ENCODE assay signal across 11 mouse cellular contexts in genomic region chr7:139103960-139104381, GRCm38 (mm10). TPM values are rescaled to one million over a fixed set of nuclear protein-coding genes. Genes with fewer than 3 reads are reported as not detected.
DNase-seq lines count a peak whose midpoint lies in the region; ATAC-seq and TF ChIP-seq lines count a peak whose summit lies in the region.
"Had no signal": no experiment of that assay in that cellular context is flagged by ENCODE, and none has a peak within 500 bp of the region (broad histone marks: within the 10 kb centered on the region; RNA-seq: fewer than 3 reads in every experiment).

No protein-coding gene starts in this region.

- 54% methylated on average over 10 of the region's 10 CpGs for WGBS in lung, embryonic 14.5 days
- WGBS in hindbrain, embryonic 13.5 days = 51% methylated on average over 10 of the region's 10 CpGs
- 55% methylated on average over 10 of the region's 10 CpGs for WGBS in intestine, embryonic 15.5 days
- WGBS in kidney, embryonic 15.5 days = 60% methylated on average over 10 of the region's 10 CpGs

- ATAC-seq in lung, embryonic 14.5 days (ENCODE audit: insufficient read depth) = 0 out of 2 replicates have a peak, but pooled peaks have one; percentile 38
- ATAC-seq in hindbrain, embryonic 13.5 days (ENCODE audit: low FRiP score) = peak; percentile 29; the same call in 1 of the 2 replicates
- no peak for ATAC-seq in intestine, embryonic 15.5 days
- ATAC-seq in kidney, embryonic 15.5 days (replicated peaks; ENCODE audit: low FRiP score) = no peak

- no peaks in the 10 kb centered on the region for H3K4me1 ChIP-seq in lung, embryonic 14.5 days (ENCODE audit: insufficient read depth)
- peaks cover 9% of the 10 kb centered on the region; the same call in 1 of the 2 replicates for H3K4me1 ChIP-seq in hindbrain, embryonic 13.5 days (replicated peaks)
- no peaks in the 10 kb centered on the region for H3K4me1 ChIP-seq in intestine, embryonic 15.5 days (replicated peaks)
- no peaks in the 10 kb centered on the region for H3K4me1 ChIP-seq in kidney, embryonic 15.5 days
- H3K4me1 ChIP-seq: liver, embryonic 15.5 days had no signal

- TF ChIP-seq CTCF in lung, embryonic 14.5 days (IDR thresholded peaks at IDR 0.05; ENCODE audit: low read depth) = peak; percentile 28; the same call in 1 of the 2 replicates

- H3K9me3 ChIP-seq in lung, embryonic 14.5 days (ENCODE audit: low read depth, low read length) = no peaks in the 10 kb centered on the region
- no peaks in the 10 kb centered on the region for H3K9me3 ChIP-seq in hindbrain, embryonic 13.5 days
- H3K9me3 ChIP-seq in intestine, embryonic 15.5 days = no peaks in the 10 kb centered on the region
- H3K9me3 ChIP-seq in kidney, embryonic 15.5 days (replicated peaks) = no peaks in the 10 kb centered on the region
- H3K9me3 ChIP-seq: liver, embryonic 15.5 days had no signal

- H3K4me3 ChIP-seq in lung, embryonic 14.5 days (ENCODE audit: low read depth, low read length) = no peak overlapping the region
- H3K4me3 ChIP-seq in hindbrain, embryonic 13.5 days = no peak overlapping the region
- no peak overlapping the region for H3K4me3 ChIP-seq in intestine, embryonic 15.5 days (replicated peaks)
- no peak overlapping the region for H3K4me3 ChIP-seq in kidney, embryonic 15.5 days (replicated peaks)
- H3K4me3 ChIP-seq: liver, embryonic 15.5 days had no signal

- H3K27ac ChIP-seq in lung, embryonic 14.5 days (ENCODE audit: low read depth) = no peak overlapping the region
- H3K27ac ChIP-seq in hindbrain, embryonic 13.5 days = peak overlapping the region; percentile 48; the same call in 1 of the 2 replicates
- H3K27ac ChIP-seq in intestine, embryonic 15.5 days = no peak overlapping the region
- no peak overlapping the region for H3K27ac ChIP-seq in kidney, embryonic 15.5 days
- H3K27ac ChIP-seq: liver, embryonic 15.5 days had no signal

- H3K4me2 ChIP-seq in lung, embryonic 14.5 days = no peak overlapping the region
- no peak overlapping the region for H3K4me2 ChIP-seq in hindbrain, embryonic 13.5 days
- H3K4me2 ChIP-seq in intestine, embryonic 15.5 days (replicated peaks) = no peak overlapping the region
- H3K4me2 ChIP-seq in kidney, embryonic 15.5 days = no peak overlapping the region
- H3K4me2 ChIP-seq: liver, embryonic 15.5 days had no signal

- H3K27me3 ChIP-seq in lung, embryonic 14.5 days (ENCODE audit: insufficient read depth, low read length) = no peaks in the 10 kb centered on the region
- no peaks in the 10 kb centered on the region for H3K27me3 ChIP-seq in hindbrain, embryonic 13.5 days
- no peaks in the 10 kb centered on the region for H3K27me3 ChIP-seq in intestine, embryonic 15.5 days (replicated peaks)
- H3K27me3 ChIP-seq in kidney, embryonic 15.5 days = no peaks in the 10 kb centered on the region
- H3K27me3 ChIP-seq: liver, embryonic 15.5 days had no signal

- peak; percentile 62 for DNase-seq in embryo, embryonic 10 days (ENCODE audit: low spot score)
- no peak for DNase-seq in embryo, embryonic 9.5 days (ENCODE audit: extremely low spot score)
- no peak for DNase-seq in lung, embryonic 14.5 days
- no peak for DNase-seq in lung, postnatal 10 days
- peak; percentile 74 for DNase-seq in retina, postnatal 1 day
- DNase-seq: kidney, adult 18-20 months; thymus, postnatal 4 days had no signal

- no peaks in the 10 kb centered on the region for H3K36me3 ChIP-seq in lung, embryonic 14.5 days (ENCODE audit: insufficient read depth)
- peaks cover 37% of the 10 kb centered on the region for H3K36me3 ChIP-seq in hindbrain, embryonic 13.5 days
- no peaks in the 10 kb centered on the region for H3K36me3 ChIP-seq in intestine, embryonic 15.5 days
- H3K36me3 ChIP-seq in kidney, embryonic 15.5 days = no peaks in the 10 kb centered on the region
- H3K36me3 ChIP-seq: liver, embryonic 15.5 days had no signal

- no peak overlapping the region for H3K9ac ChIP-seq in lung, embryonic 14.5 days
- H3K9ac ChIP-seq in hindbrain, embryonic 13.5 days = no peak overlapping the region
- no peak overlapping the region for H3K9ac ChIP-seq in intestine, embryonic 15.5 days
- no peak overlapping the region for H3K9ac ChIP-seq in kidney, embryonic 15.5 days
- H3K9ac ChIP-seq: liver, embryonic 15.5 days had no signal

RNA-seq across cellular contexts. Expression of gene Dpysl4, which starts 18.2 kb away (rescaled TPM):
- polyA plus RNA-seq in lung, embryonic 14.5 days (2014; fragmentation: Nextera tagmentation; extraction: Ambion mirVana) = 10.2 and 10.7 TPM in 2 replicates
- 265 and 280 TPM in 2 replicates for polyA plus RNA-seq in hindbrain, embryonic 13.5 days (2015; fragmentation: Nextera tagmentation; extraction: Ambion mirVana)
- polyA plus RNA-seq in intestine, embryonic 15.5 days (2015; fragmentation: Nextera tagmentation; extraction: Ambion mirVana) = 12.7 and 15.6 TPM in 2 replicates
- 14.6 and 17.6 TPM in 2 replicates for polyA plus RNA-seq in kidney, embryonic 15.5 days (2015; fragmentation: Nextera tagmentation; extraction: Ambion mirVana)

Comparison
In these comparisons a context has a peak if more than half of its experiments do, and no peak if none do; other contexts are left out.
1. DNase-seq: peak in embryo, embryonic 10 days (single experiment) and retina, postnatal 1 day (single experiment); none in embryo, embryonic 9.5 days (single experiment), lung, embryonic 14.5 days (single experiment) and lung, postnatal 10 days (single experiment).
2. ATAC-seq: peak in lung, embryonic 14.5 days (single experiment) and hindbrain, embryonic 13.5 days (single experiment); none in intestine, embryonic 15.5 days (single experiment) and kidney, embryonic 15.5 days (single experiment).
3. RNA of gene Dpysl4, which starts 18.2 kb away (polyA plus RNA-seq): 265 to 280 TPM in hindbrain, embryonic 13.5 days; 14.6 to 17.6 TPM in kidney, embryonic 15.5 days, 12.7 to 15.6 TPM in intestine, embryonic 15.5 days and 10.2 to 10.7 TPM in lung, embryonic 14.5 days; every median in the first group is over 10 times any median in the second.